Mouse (Mus musculus): ENCODE results near the gene Kcnh1.

The Kcnh1 gene

GRCm38 (mm10) chr1:192525711-192526350 is 335.3 kb downstream of the Kcnh1 start:
- no peak for DNase-seq (ENCODE audit: low spot score)

- DNase-seq (ENCODE audit: low spot score) = no peak
These were observed 341.0 kb downstream of the Kcnh1 start for GRCm38 (mm10) chr1:192531490-192532146.

- no peak for DNase-seq (ENCODE audit: low spot score)
These were observed 341.6 kb downstream of the Kcnh1 start for GRCm38 (mm10) chr1:192532212-192532611.

GRCm38 (mm10) chr1:192533016-192533415 is 342.4 kb downstream of the Kcnh1 start:
- no peak for DNase-seq (ENCODE audit: low spot score)

- DNase-seq (ENCODE audit: low spot score) = no peak
These were observed 345.9 kb downstream of the Kcnh1 start for GRCm38 (mm10) chr1:192536440-192536839.

- no peak for DNase-seq (ENCODE audit: low spot score)
These were observed 346.6 kb downstream of the Kcnh1 start for GRCm38 (mm10) chr1:192537169-192537568.

GRCm38 (mm10) chr1:192542093-192542492 is 351.5 kb downstream of the Kcnh1 start:
- no peak for DNase-seq (ENCODE audit: low spot score)

- no peak for DNase-seq (ENCODE audit: low spot score)
These were observed 353.1 kb downstream of the Kcnh1 start for GRCm38 (mm10) chr1:192543686-192544085.

GRCm38 (mm10) chr1:192544091-192544490 is 353.5 kb downstream of the Kcnh1 start:
- DNase-seq (ENCODE audit: low spot score) = no peak

GRCm38 (mm10) chr1:192544901-192545300 is 354.3 kb downstream of the Kcnh1 start:
- no peak for DNase-seq (ENCODE audit: low spot score)

- DNase-seq (ENCODE audit: low spot score) = no peak
These were observed 356.3 kb downstream of the Kcnh1 start for GRCm38 (mm10) chr1:192546843-192547242.

- DNase-seq (ENCODE audit: low spot score) = no peak
These were observed 360.0 kb downstream of the Kcnh1 start for GRCm38 (mm10) chr1:192550561-192550960.

GRCm38 (mm10) chr1:192555516-192555915 is 364.9 kb downstream of the Kcnh1 start:
- DNase-seq (ENCODE audit: low spot score) = no peak

- DNase-seq (ENCODE audit: low spot score) = no peak
These were observed 367.5 kb downstream of the Kcnh1 start for GRCm38 (mm10) chr1:192557978-192558594.

GRCm38 (mm10) chr1:192559341-192559740 is 368.8 kb downstream of the Kcnh1 start:
- DNase-seq (ENCODE audit: low spot score) = no peak
